Mouse (Mus musculus) c-Kit-positive CD71-negative TER-119-negative erythroid progenitor cells, embryonic 14.5 days (primary cell): ENCODE data around the gene Fhl2.
A peak's percentile ranks its signal among the peaks of the same experiment; 100 is the strongest.

Experiments
- DNase-seq: peaks from one replicate; pipeline ENCODE4 v3.0.0-alpha.2; 2013; ENCODE audit warnings: low read depth

Fhl2 gene

DNA sequence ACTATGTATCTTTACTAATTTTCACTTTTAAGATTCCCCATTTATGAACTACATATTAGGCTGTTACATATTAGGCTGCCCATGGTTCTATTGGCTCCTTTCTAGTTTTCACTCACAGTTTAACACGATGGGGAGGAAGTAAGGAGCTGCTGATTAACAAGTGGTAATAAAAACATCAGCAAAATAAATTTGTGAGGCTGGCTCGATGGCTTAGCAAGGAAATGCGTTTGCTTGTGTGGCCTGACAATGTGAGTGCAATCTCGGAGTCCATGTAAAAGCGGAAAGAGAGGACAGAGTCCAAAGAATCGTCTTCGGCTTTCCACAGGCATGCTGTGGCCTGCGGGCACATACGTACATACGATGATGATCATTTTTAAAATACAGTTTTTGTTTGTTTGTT lies 4.3 kb downstream of the Fhl2 start:
- DNase-seq: no peak

DNA sequence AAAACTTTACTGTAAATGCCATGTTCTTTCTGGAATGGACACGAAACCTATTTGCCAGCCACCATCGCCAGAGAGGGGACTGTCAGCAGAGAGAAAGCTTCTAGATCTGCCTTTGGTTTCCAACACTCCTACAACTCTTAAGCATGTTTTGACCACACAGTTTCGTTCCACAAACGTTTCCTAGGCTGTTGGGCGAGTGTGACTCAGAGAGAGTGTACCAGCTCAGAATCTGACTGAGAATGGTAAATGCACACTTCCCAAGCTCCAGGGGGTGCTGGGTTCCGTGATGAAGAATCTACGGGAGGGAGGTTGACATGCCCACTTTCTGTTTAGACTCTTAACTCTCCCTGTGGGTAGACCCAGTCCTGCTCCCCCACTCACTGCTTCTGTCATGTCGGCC lies 5.7 kb downstream of the Fhl2 start:
- DNase-seq: no peak

DNA sequence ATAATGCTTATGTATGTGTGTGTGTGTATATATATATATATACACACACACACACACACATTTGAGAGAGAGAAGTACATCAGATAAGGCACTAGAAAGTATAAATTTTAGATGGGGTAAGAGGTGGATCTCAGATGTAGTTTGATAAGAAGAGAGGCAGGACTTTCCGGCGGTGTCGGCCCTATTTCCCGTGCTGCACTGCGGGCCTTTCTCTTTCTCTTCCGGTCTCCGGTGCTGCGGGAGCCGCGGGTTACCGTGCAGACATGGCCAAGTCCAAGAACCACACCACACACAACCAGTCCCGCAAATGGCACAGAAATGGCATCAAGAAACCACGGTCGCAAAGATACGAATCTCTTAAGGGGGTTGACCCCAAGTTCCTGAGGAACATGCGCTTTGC lies 7.9 kb downstream of the Fhl2 start:
- DNase-seq: peak; percentile 6

DNA sequence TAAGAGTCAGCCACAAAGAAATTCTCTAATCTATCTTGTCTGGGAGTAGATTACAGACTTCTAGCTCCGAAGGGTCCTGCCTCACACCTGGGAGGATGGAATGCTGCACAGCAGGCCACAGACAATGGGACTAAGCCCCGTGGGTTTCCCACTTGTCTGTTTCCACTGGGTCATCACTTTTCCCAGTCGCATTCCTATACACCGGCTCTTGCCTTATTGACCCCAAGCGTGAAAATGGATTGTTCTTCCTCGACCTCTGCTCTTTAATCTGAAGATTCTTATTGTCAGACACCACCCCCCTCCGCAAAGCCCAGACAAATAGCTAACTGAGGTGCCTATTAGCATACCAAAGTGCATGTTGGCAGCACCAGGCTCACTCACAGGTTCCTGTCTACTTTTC lies 10.4 kb downstream of the Fhl2 start:
- DNase-seq: no peak

DNA sequence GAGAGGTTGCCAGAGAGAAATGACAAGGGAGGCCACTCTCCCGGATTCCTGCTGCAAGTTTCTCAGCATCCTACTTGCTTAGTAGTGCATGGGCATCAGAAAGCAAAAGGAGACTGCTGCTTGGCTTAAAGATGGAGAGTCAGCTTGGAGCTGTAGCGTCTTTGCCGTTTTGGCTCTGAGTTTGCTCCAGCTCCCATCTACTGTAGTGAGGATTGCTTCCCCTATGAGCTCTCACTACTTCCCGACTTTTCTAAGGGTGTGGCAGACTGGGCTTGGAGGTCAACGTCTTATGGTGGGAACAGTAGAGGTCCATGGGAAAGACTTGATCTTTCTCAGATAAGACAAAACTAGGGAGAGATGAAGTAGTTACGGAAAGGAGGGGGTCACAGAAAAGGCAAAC lies 15.9 kb downstream of the Fhl2 start:
- DNase-seq: no peak

DNA sequence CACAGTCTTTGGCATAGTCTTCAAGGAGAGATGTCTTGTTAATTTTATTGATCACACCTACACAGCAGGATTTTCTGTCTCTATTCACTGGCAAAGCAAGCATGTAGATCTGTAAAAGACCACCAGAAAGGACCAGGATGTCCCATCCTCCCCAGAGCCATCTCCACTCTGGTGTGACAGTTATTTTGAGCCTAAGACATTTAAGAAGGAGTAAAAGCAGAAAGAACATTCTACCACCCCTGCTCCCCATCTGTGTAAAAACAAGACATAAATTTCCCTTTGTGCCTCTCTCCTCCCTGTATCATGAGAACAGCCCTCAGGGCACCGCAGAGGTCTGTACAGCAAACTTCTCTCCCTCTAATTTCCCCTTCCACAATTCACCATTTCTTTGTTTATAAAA lies 18.0 kb downstream of the Fhl2 start:
- DNase-seq: no peak

DNA sequence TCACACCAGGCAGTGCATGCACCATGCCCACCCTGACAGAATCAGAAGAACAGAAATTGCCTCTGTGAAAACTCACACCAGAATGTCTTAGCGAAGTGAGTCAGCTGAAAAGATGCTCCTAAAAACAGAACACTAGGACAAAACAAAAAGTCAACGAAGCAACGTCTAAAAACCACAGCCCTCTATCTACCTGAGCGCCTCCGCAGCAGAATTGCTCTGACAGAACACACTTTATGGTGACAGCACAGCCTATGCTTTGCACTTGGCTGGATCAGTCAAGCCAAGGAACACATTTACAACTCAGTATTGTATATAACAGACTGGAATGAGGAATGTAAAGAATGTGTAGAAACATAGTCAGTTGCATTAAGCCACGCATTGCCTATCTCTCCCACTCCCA lies 18.4 kb downstream of the Fhl2 start:
- DNase-seq: no peak

DNA sequence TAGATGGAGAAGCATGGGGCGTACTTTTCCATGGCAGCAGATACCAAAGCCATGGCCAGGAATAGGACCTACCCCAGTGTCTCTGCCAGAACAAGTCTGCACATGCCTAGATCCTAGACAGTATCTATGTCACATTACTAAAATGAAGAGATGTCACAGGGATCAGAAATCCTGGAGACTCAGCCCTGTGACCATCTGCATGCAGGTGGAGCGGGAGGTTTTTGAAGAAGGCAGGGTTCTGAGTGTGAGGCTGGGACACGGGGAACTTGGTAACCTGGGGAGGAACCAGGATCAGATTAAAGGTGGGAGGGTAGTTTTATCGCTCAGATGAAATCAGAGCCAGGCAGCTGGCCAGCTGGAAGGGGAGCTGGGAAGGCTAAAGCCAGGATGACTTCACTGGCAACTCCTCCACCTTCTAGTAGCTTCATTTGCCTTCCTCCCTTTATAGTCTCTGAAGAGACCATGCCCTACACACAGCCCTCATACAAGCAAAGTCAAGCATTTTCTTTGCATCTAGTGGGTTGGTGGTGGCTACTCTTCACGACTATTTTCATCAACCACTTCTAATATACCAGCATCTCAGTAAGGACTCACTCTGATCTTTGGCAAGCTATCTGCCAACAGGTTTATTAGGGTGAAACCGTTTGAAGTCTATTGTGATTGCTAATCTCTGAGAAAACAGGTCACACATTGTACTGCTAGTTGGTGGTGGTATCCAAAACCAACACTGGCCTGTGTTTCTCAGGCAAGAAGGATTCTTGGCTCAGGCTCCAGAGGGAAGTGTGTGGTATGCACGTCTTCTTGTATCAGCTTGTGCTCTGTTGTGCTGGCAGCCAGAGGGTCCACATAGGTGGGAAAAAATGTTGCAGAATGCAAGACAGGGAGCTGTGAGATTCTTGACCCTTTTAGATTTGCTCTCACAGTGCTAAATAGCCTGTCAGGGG lies 23.2 kb downstream of the Fhl2 start:
- no peak for DNase-seq

DNA sequence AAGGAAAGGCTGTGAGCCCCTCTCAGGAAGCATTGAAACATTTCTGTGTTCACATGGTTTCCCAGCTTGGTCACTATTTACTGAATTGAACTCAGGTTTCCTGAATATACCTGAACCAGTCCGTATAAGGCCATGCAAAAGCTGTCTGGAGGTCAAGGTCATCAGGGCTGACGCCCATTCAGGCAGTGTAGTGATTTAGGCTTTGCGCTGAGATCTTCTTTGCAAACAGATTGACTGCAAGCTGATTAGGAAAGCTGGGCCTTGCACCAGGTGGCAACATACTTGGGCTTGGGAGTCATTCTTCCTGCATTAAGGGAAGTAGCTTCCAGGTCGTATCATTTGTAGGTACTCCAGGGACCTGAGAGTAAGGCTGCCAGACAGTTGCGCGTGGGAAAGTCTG lies 25.0 kb downstream of the Fhl2 start:
- no peak for DNase-seq

DNA sequence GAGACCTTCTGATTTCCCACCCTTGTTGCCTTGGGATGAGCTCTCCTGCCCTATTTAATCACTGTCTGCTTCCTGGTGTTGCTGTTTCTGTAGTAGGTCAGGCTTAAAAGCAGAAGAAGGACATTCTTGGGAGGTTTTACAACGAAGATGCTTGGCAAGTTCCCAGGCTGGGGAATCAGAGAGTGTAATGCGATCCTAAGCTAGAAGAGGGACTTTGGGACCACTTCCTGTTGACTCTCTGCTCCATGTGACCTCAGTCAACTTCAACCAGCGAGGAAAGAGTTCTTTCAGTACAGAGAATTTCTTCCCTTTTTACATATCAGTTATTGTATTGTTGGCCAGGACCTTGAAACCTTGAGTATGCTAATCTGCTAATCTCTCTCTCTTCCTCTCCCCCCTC lies 25.7 kb downstream of the Fhl2 start:
- DNase-seq: no peak

DNA sequence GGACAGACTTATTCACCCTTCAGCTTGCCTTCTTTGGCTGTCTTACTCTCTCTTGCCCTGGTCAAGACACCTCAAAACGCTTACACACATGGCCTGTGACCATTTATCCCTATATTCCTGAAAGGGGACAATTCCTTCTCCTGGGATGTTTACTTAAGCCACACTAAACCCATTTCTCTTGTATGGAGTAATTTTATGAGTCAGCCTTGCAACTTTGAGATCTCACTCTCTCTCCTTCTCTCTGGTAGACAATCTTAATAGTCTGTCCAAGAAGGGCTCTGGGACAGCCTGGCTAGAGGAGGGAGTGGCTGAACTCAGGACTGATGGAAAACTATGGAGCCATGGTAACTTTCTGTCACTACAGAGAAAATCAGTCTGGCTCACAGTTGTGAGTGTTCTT lies 27.1 kb downstream of the Fhl2 start:
- no peak for DNase-seq

DNA sequence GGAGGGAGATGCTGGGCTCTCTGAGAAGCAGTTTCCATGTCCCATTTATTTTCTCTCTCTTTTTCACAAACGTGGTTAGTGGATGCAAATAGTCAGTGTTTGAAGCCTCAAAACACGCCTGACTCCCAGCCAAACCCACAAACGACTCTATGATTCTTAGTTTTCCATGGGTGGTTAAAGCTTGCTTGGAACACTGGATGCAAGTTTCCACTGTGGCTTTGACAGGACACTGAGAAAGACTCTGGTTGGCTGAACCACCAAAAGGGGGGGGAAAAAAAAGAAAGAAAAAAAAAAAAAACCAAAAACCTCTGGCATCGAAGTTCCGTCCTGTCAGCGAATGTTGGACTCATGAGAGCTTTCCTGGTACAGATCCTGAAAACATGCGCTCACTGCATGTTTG lies 27.6 kb downstream of the Fhl2 start:
- no peak for DNase-seq

DNA sequence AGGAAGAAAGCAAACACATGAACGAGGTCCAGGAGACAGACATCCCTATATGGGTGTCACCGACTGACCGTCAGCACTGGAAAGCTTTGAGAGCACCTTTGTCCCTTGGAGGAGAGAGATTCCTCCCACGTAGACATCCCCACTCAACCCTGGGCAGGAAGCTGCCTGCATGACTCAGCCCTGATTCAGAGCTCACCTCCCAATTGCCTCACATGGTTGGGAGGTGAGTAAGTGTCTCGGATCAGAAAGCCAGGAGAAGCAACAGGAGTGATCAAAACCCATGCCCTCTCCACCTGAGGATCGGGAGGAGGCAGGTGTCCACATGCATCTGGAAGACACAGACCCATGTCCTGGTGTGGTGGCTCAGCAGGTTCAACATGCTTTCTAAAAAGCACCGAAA lies 28.2 kb downstream of the Fhl2 start:
- DNase-seq: no peak

DNA sequence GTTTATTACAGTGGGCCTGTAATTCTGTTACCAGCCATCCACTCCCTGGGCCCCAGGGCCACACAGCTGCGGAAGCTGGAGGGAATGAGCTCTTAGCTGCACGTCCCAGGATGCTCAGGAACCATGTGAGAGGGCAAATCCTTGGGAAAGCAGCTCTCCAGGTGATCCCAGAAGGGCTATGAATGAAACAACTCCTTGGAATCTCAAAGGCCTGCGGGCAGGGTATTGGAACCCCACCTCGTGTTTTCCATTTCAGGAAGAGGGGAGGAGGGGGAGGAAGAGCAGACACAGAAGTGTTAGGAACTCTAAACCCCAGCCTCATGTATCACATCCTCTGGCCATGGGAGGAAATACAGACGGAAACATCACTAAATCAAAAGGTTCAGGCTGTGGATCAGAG lies 28.8 kb downstream of the Fhl2 start:
- DNase-seq: no peak

DNA sequence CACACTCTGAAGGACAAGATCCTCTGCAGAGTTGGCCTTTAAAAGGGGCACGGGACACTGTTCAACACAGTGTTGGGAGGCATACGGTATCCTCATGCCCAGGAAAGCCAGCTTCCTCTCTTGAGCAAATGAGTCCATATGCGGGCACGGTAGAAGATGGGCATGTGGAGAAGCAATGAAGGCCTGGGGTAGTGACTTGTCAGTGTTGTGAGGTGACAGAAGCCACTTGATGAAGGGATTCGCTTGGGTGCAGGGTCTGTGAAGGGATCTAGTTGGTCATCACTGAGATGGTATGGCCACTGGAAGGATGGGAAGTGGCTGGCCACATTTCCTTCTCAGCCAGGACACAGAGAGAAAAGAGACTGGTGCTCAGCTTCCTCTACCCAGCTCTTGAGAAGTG lies 32.2 kb downstream of the Fhl2 start:
- DNase-seq: no peak

DNA sequence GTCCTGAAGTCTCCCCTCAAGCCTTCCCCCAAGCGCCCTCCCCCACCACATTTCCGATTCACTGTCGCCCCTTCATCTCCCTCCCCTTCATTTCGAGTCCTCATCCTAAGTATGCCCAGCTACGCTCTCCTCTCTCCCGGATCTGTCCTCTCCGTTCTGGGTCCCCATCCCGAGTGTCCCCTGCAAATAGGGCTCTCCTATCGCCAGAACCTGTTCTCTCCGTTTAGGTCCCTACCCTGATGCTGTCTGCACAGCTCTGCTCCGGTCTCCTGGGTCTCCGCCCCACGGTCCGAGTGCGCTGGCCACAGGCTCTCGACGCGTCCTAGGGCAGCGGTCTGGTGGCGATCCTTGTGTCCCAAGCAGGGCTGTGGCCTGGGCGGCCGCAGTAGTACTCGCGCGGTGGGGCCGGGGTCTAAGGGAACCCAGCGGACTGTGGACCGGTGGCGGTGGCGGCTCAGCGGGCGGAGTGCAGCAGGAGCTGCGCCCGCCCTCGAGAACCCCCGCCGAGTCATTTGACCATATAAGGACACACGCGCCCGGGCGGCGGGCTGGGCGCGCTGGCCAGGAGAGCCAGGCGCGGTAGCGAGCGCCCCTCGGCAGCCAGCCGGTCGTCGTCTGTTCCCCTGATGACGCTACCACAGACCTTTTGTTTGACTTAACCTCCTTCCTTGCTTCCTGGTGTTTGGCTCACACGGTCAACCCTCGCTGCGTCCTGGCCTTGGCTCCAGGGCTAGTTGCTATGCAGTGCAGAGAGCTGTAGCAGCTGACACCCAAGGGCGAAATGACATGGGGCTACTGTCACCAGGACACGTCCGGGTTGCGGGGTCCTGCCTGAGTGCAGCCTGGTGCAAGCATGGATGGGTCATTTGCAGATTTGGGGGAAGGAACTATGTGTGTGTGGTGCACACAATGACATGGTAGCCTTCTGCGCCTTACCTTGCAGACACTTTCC lies 33.0 kb downstream of the Fhl2 start:
- DNase-seq: peak; percentile 20

DNA sequence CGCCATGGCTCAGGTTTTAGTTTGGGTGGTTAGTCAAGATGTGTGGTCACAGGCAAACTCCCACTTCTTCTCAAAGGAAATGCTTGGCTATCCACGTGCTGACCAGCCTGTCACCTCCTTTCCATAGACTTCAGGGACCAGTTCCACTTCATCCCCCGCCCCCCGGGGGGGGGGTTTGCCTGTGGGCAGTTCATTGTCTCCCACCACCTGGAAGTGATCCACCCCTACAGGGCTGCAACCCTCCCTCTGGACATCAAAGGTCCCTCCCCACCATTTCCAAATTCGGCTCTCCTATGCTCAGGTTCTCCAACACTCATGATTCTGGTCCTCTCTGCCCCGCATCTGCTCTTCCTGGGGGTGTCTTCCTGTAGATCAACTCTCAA lies 33.7 kb downstream of the Fhl2 start:
- no peak for DNase-seq

DNA sequence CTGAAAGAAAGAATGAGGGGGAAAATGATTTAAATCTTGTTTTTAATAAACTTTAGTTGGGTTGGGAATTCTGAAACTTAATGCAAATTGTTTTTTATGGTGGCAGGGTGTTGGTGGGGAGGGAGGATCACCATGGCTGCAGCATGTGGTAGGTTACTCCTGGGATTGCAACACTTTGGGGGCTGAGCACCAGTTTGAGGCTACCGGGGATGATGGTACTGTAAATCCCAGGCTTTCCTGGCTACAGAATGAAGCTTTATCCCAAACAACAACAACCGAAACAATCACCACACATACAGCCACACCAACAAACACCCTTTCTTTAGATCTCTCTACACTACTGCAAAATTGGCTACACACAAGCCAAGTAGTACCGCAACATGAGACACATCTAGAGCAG lies 34.4 kb downstream of the Fhl2 start:
- DNase-seq: no peak

DNA sequence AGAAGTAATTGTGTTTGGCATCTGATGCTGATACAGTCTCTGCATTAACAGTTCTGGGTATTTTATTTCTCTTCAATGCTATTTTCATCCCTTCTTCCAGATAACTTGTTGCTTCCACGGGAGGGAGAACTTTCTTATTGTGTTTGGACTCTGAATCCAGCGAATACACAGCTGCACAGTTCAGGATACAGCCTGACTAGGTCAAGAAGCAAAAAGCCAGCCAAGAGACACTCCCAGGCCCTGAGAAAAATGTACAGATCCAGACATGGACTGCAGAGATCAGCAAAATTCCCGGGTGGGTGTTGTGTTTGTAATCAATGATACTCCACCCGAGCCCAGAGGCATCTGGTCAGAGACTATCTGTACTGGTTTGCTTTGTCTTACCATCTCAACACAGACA lies 37.4 kb downstream of the Fhl2 start:
- DNase-seq: no peak

DNA sequence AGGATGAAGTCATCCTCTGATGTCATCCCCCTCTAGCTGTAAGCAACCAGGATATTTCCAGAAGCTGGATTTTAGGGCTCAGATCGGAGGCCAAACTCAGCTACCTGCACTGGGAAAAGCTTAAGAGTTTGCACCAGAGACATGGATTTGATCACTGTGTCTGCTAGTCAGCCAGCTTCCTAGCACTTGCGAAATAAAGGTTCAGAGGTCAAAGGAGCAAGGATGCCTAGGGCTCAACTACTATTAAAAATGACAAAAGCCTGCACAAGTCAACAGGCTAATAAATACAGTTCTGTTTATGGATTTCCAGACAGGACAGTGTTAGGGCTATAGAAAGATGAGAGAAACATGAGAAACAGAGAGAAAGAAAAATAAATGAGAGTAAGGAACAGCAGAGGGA lies 38.9 kb downstream of the Fhl2 start:
- no peak for DNase-seq

DNA sequence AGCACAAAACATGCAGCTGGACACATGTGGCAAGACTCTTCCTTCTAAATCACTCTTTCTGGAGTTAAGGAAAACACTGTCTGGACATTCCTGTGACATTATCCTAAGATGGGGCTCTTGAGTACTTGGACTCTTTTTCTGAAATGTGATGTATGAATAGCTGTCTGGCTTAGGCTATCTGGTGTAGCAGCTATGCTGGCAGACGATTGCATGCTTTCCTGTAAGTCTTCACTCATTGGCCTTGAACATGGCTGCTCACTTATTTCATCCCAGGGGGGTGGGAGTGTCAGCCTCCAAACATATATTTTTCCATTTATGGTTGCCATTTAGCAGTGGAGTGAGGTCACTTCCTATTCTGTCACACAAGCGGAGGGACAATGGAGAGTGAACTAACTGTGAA lies 42.3 kb downstream of the Fhl2 start:
- DNase-seq: no peak

DNA sequence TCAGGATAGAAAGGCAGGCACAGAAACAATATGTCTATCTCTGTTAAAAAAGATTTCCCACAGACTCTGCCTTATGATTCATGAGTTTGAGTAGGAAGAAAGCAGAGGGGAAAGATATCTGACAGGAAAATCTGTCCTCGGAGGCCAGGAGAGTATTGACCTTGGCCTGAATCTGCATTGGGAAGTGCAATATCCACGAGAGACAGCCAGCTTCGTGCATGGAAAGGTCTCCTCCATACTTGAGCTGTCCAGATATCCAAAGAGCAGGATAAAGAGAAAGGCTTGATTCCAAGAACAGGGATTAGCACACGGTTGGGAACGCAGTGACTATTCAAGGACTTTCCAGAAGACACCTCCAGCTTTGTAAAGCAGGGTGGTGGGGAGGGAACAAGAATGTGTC lies 43.2 kb downstream of the Fhl2 start:
- DNase-seq: no peak

DNA sequence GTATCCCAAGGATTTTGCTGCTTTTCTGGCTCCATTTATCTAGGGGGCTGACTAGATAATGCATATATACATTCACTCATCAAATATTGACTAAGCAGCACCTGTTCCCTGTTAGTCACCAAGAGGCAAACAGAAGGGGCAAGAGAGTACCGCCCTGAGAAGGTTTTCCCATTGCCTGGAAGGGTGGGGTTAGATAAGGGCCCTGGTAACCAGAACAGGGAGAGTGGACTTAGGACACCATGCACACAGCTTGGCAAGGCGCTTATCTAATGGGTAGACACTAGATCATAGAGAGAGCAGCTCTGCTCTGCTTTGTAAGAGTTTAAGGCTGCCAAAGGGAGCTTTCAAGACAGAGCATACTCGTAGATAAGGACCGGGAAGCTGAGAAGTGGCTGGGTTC lies 44.2 kb downstream of the Fhl2 start:
- DNase-seq: no peak
